Mouse (Mus musculus): ENCODE data around the gene Cd28.

The Cd28 gene

GRCm38 (mm10) chr1:60749346-60749840 lies 32.8 kb downstream of the Cd28 start:
- DNase-seq (ENCODE audit: extremely low spot score, low spot score), result no peak

GRCm38 (mm10) chr1:60750201-60750765 lies 33.7 kb downstream of the Cd28 start:
- DNase-seq (ENCODE audit: extremely low spot score, low spot score), result no peak

GRCm38 (mm10) chr1:60751011-60751410 lies 34.4 kb downstream of the Cd28 start:
- no peak for DNase-seq (ENCODE audit: extremely low spot score, low spot score)

GRCm38 (mm10) chr1:60752986-60753385 lies 36.4 kb downstream of the Cd28 start:
- DNase-seq (ENCODE audit: extremely low spot score, low spot score), result no peak

GRCm38 (mm10) chr1:60753981-60754380 lies 37.4 kb downstream of the Cd28 start:
- DNase-seq (ENCODE audit: extremely low spot score, low spot score), result no peak

GRCm38 (mm10) chr1:60755391-60756243 lies 39.0 kb downstream of the Cd28 start:
- DNase-seq (ENCODE audit: extremely low spot score, low spot score), result no peak

- DNase-seq (ENCODE audit: extremely low spot score, low spot score), result no peak
Measured at GRCm38 (mm10) chr1:60757631-60758030, 41.0 kb downstream of the Cd28 start.

GRCm38 (mm10) chr1:60758226-60758625 lies 41.6 kb downstream of the Cd28 start:
- DNase-seq (ENCODE audit: extremely low spot score, low spot score), result no peak

GRCm38 (mm10) chr1:60759563-60760335 lies 43.1 kb downstream of the Cd28 start:
- DNase-seq (ENCODE audit: extremely low spot score, low spot score), result no peak

GRCm38 (mm10) chr1:60760475-60760874 lies 43.9 kb downstream of the Cd28 start:
- no peak for DNase-seq (ENCODE audit: extremely low spot score, low spot score)

GRCm38 (mm10) chr1:60761528-60762171 lies 45.0 kb downstream of the Cd28 start:
- no peak for DNase-seq (ENCODE audit: extremely low spot score, low spot score)

GRCm38 (mm10) chr1:60762451-60762850 lies 45.9 kb downstream of the Cd28 start:
- DNase-seq (ENCODE audit: extremely low spot score, low spot score), result no peak

GRCm38 (mm10) chr1:60762916-60763315 lies 46.3 kb downstream of the Cd28 start:
- no peak for DNase-seq (ENCODE audit: extremely low spot score, low spot score)

GRCm38 (mm10) chr1:60771771-60772170 lies 55.2 kb downstream of the Cd28 start:
- no peak for DNase-seq (ENCODE audit: extremely low spot score, low spot score)

GRCm38 (mm10) chr1:60773231-60773630 lies 56.6 kb downstream of the Cd28 start:
- DNase-seq (ENCODE audit: extremely low spot score, low spot score), result no peak

GRCm38 (mm10) chr1:60776166-60776565 lies 59.6 kb downstream of the Cd28 start:
- DNase-seq (ENCODE audit: extremely low spot score, low spot score), result no peak

GRCm38 (mm10) chr1:60776906-60777305 lies 60.3 kb downstream of the Cd28 start:
- DNase-seq (ENCODE audit: extremely low spot score, low spot score), result no peak

- no peak for DNase-seq (ENCODE audit: extremely low spot score, low spot score)
Measured at GRCm38 (mm10) chr1:60778465-60779115, 62.0 kb downstream of the Cd28 start.

- no peak for DNase-seq (ENCODE audit: extremely low spot score, low spot score)
Measured at GRCm38 (mm10) chr1:60779176-60779575, 62.6 kb downstream of the Cd28 start.

GRCm38 (mm10) chr1:60781666-60782065 lies 65.1 kb downstream of the Cd28 start:
- no peak for DNase-seq (ENCODE audit: extremely low spot score, low spot score)

GRCm38 (mm10) chr1:60793717-60794116 lies 77.1 kb downstream of the Cd28 start:
- DNase-seq (ENCODE audit: extremely low spot score, low spot score), result no peak

All from neural tube, embryonic 10.5 days (tissue).